Mouse (Mus musculus) intestine, embryonic 16.5 days (tissue): ENCODE data around the gene Tmem52. TPM values are rescaled to one million over a fixed set of nuclear protein-coding genes. Genes with fewer than 3 reads are reported as not detected.
A peak's percentile ranks its signal among the peaks of the same experiment; 100 is the strongest.
"Not testable (repeated sequence)": the region's sequence is repeated elsewhere in the genome, so short reads cannot be mapped to it uniquely, and the experiment has no call there.

Experiments
- ATAC-seq: fragments of 200-750 bp; cut with Nextera tagmentation; 2 replicates; pipeline ENCODE4 v1.8.0; 2017; ENCODE audit warnings: moderate TSS enrichment, moderate library complexity
- H3K27ac ChIP-seq: fragments of 300-500 bp; sonication (generic); 2 replicates; pipeline ENCODE4 v1.5.1; 2014; ENCODE audit warnings: mild to moderate bottlenecking, low read length
- H3K27me3 ChIP-seq: fragments of 300-500 bp; sonication (generic); replicated peaks from 2 replicates; pipeline ENCODE4 v1.6.1; 2014; ENCODE audit warnings: low read length, control low read depth, mixed read lengths; ENCODE audit not compliant: control insufficient read depth, insufficient read depth
- H3K36me3 ChIP-seq: fragments of 300-500 bp; sonication (generic); 2 replicates; pipeline ENCODE4 v1.6.1; 2014; ENCODE audit warnings: low read length, control low read depth; ENCODE audit not compliant: control insufficient read depth, insufficient read depth
- H3K4me1 ChIP-seq: fragments of 300-500 bp; sonication (generic); 2 replicates; pipeline ENCODE4 v1.6.1; 2014; ENCODE audit warnings: low read length, control low read depth, mixed read lengths; ENCODE audit not compliant: control insufficient read depth, insufficient read depth
- H3K4me2 ChIP-seq: fragments of 300-500 bp; sonication (generic); 2 replicates; pipeline ENCODE4 v1.6.1; 2014; ENCODE audit warnings: low read depth, low read length, control low read depth
- H3K4me3 ChIP-seq: fragments of 300-500 bp; sonication (generic); 2 replicates; pipeline ENCODE4 v1.5.1; 2014; ENCODE audit warnings: mild to moderate bottlenecking, low read length
- H3K9ac ChIP-seq: fragments of 300-500 bp; sonication (generic); 2 replicates; pipeline ENCODE4 v1.6.1; 2014; ENCODE audit warnings: low read depth, low read length
- H3K9me3 ChIP-seq: fragments of 300-500 bp; sonication (generic); 2 replicates; pipeline ENCODE4 v1.6.1; 2016; ENCODE audit warnings: low read length, control low read depth; ENCODE audit not compliant: control insufficient read depth
- WGBS: fragments of 180-500 bp; shearing (Covaris S2); extraction: QIAGEN DNeasy Blood & Tissue Kit; methylation state at CpG from one replicate; pipeline ENCODE4 v1.1.7; 2014; 5-methylcytosine and 5-hydroxymethylcytosine counted together
- polyA plus RNA-seq: library from polyadenylated mRNA; unstranded; fragments of >200 nt; fragmentation: Nextera tagmentation; extraction: Ambion mirVana; gene quantifications from 2 replicates; pipeline ENCODE4 v1.2.1, GENCODE M21; 2015

The Tmem52 gene
- polyA plus RNA-seq, 1 experiment from 2014 or later: 4.3 TPM

GRCm38 (mm10) chr4:155469590-155470262 is 812 bp downstream of the Tmem52 start:
- H3K9ac ChIP-seq: no peak overlapping the region
- no peaks in the 10 kb centered on the region for H3K9me3 ChIP-seq
- no peak for ATAC-seq
- H3K4me2 ChIP-seq: no peak overlapping the region
- peaks cover 11% of the 10 kb centered on the region; the same call in 1 of the 2 replicates for H3K4me1 ChIP-seq
- no peak overlapping the region for H3K27ac ChIP-seq
- H3K36me3 ChIP-seq: no peaks in the 10 kb centered on the region
- 88% methylated on average over 18 of the region's 18 CpGs for WGBS
- H3K4me3 ChIP-seq: no peak overlapping the region
- no peaks in the 10 kb centered on the region for H3K27me3 ChIP-seq

- no peak for ATAC-seq
- H3K9me3 ChIP-seq: no peaks in the 10 kb centered on the region
- no peak overlapping the region for H3K27ac ChIP-seq
- H3K4me2 ChIP-seq: no peak overlapping the region
- no peak overlapping the region for H3K4me3 ChIP-seq
- no peak overlapping the region for H3K9ac ChIP-seq
- no peaks in the 10 kb centered on the region for H3K36me3 ChIP-seq
- H3K4me1 ChIP-seq: peaks cover 11% of the 10 kb centered on the region; the same call in 1 of the 2 replicates
- WGBS: 79% methylated on average over 16 of the region's 16 CpGs
- H3K27me3 ChIP-seq: no peaks in the 10 kb centered on the region
These were observed 1.5 kb downstream of the Tmem52 start for GRCm38 (mm10) chr4:155470263-155470953.

- Histone ChIP-seq H3K4me2 (no peak overlapping the region), H3K4me3 (no peak overlapping the region), H3K27me3 (no peaks in the 10 kb centered on the region), H3K27ac (no peak overlapping the region), H3K36me3 (no peaks in the 10 kb centered on the region), H3K4me1 (peaks cover 11% of the 10 kb centered on the region; the same call in 1 of the 2 replicates), H3K9ac (no peak overlapping the region), H3K9me3 (no peaks in the 10 kb centered on the region)
- WGBS: 90% methylated on average over 7 of the region's 7 CpGs
- ATAC-seq: no peak
These were observed 2.1 kb downstream of the Tmem52 start for GRCm38 (mm10) chr4:155470997-155471396.

GRCm38 (mm10) chr4:155471406-155471805 is 2.5 kb downstream of the Tmem52 start:
- Histone ChIP-seq H3K9me3 (no peaks in the 10 kb centered on the region), H3K36me3 (no peaks in the 10 kb centered on the region)
- 88% methylated on average over 7 of the region's 7 CpGs for WGBS

GRCm38 (mm10) chr4:155472716-155473290 is 3.9 kb downstream of the Tmem52 start:
- peak overlapping the region; percentile 43 for H3K27ac ChIP-seq
- peak overlapping the region; percentile 25; the same call in 1 of the 2 replicates for H3K9ac ChIP-seq
- no peaks in the 10 kb centered on the region for H3K36me3 ChIP-seq
- H3K9me3 ChIP-seq: no peaks in the 10 kb centered on the region
- H3K4me2 ChIP-seq: no peak overlapping the region
- H3K4me1 ChIP-seq: peaks cover 11% of the 10 kb centered on the region; the same call in 1 of the 2 replicates
- no peaks in the 10 kb centered on the region for H3K27me3 ChIP-seq
- 62% methylated on average over 3 of the region's 3 CpGs for WGBS
- ATAC-seq: peak; percentile 10
- no peak overlapping the region for H3K4me3 ChIP-seq

More at GRCm38 (mm10) chr4:155471406-155471805, 2.5 kb downstream of the Tmem52 start:
- Histone ChIP-seq H3K4me1 (peaks cover 11% of the 10 kb centered on the region; the same call in 1 of the 2 replicates), H3K27me3 (no peaks in the 10 kb centered on the region), H3K4me3 (no peak overlapping the region), H3K4me2 (no peak overlapping the region), H3K9ac (no peak overlapping the region), H3K27ac (no peak overlapping the region)
- no peak for ATAC-seq

- Histone ChIP-seq H3K4me2 (no peak overlapping the region), H3K27me3 (no peaks in the 10 kb centered on the region), H3K9me3 (no peaks in the 10 kb centered on the region), H3K4me3 (no peak overlapping the region), H3K4me1 (peaks cover 11% of the 10 kb centered on the region; the same call in 1 of the 2 replicates), H3K9ac (0 out of 2 replicates have a peak overlapping the region, but pooled peaks have one; percentile 25), H3K36me3 (no peaks in the 10 kb centered on the region), H3K27ac (peak overlapping the region; percentile 43)
- 35% methylated on average over 5 of the region's 5 CpGs for WGBS
- peak; percentile 91 for ATAC-seq
These were observed 4.4 kb downstream of the Tmem52 start for GRCm38 (mm10) chr4:155473319-155473718.

GRCm38 (mm10) chr4:155473796-155474195 is 4.9 kb downstream of the Tmem52 start:
- not testable (repeated sequence) for H3K27ac ChIP-seq, H3K9ac ChIP-seq
- WGBS: 38% methylated on average over 2 of the region's 2 CpGs

GRCm38 (mm10) chr4:155481381-155482124 is 12.6 kb downstream of the Tmem52 start:
- Histone ChIP-seq H3K9ac (peak overlapping the region; percentile 53), H3K36me3 (no peaks in the 10 kb centered on the region), H3K4me2 (peak overlapping the region; percentile 54), H3K27me3 (no peaks in the 10 kb centered on the region), H3K27ac (peak overlapping the region; percentile 36), H3K4me1 (peaks cover 18% of the 10 kb centered on the region), H3K9me3 (no peaks in the 10 kb centered on the region), H3K4me3 (peak overlapping the region; percentile 35)
- WGBS: 18% methylated on average over 28 of the region's 28 CpGs
- peak; percentile 79 for ATAC-seq

More at GRCm38 (mm10) chr4:155473796-155474195, 4.9 kb downstream of the Tmem52 start:
- H3K9me3 ChIP-seq, H3K4me2 ChIP-seq, H3K36me3 ChIP-seq, ATAC-seq, H3K4me3 ChIP-seq, H3K27me3 ChIP-seq: not testable (repeated sequence)
- H3K4me1 ChIP-seq: peaks cover 11% of the 10 kb centered on the region; the same call in 1 of the 2 replicates

GRCm38 (mm10) chr4:155482125-155482480 is 13.2 kb downstream of the Tmem52 start:
- WGBS: 92% methylated on average over 6 of the region's 6 CpGs
- Histone ChIP-seq H3K9ac (peak overlapping the region; percentile 53), H3K36me3 (no peaks in the 10 kb centered on the region), H3K4me3 (peak overlapping the region; percentile 35; the same call in 1 of the 2 replicates), H3K4me2 (0 out of 2 replicates have a peak overlapping the region, but pooled peaks have one; percentile 54), H3K9me3 (no peaks in the 10 kb centered on the region), H3K27ac (peak overlapping the region; percentile 36), H3K4me1 (peaks cover 22% of the 10 kb centered on the region), H3K27me3 (no peaks in the 10 kb centered on the region)
- ATAC-seq: no peak
